Mouse (Mus musculus) erythroblast, embryonic 14.5 days (primary cell): ENCODE data around the gene Sh3d19. TPM values are rescaled to one million over a fixed set of nuclear protein-coding genes. Genes with fewer than 3 reads are reported as not detected.

Experiments used
- H3K27me3 ChIP-seq: 2 replicates; pipeline ENCODE4 v1.6.1; 2012; ENCODE audit warnings: inconsistent platforms; ENCODE audit not compliant: control insufficient read depth
- H3K36me3 ChIP-seq: 2 replicates; pipeline ENCODE4 v1.6.1; 2012; ENCODE audit warnings: mild to moderate bottlenecking, inconsistent platforms; ENCODE audit not compliant: control insufficient read depth
- H3K4me1 ChIP-seq: 2 replicates; pipeline ENCODE4 v1.6.1; 2012; ENCODE audit warnings: inconsistent platforms; ENCODE audit not compliant: control insufficient read depth
- H3K4me3 ChIP-seq: replicated peaks from 2 replicates; pipeline ENCODE3; 2012; ENCODE audit warnings: moderate library complexity, mild to moderate bottlenecking, inconsistent platforms
- H3K9me3 ChIP-seq: 2 replicates; pipeline ENCODE4 v1.6.1; 2012; ENCODE audit warnings: low read length, inconsistent platforms, mixed read lengths; ENCODE audit not compliant: control insufficient read depth
- GATA1 ChIP-seq: IDR thresholded peaks from 2 replicates; pipeline ENCODE4 v1.6.1; 2012; ENCODE audit warnings: low read length, inconsistent platforms, mixed read lengths
- TAL1 ChIP-seq: IDR thresholded peaks from 3 replicates; pipeline ENCODE4 v1.6.1; 2012; ENCODE audit warnings: low read length, inconsistent platforms, mixed read lengths
- polyA plus RNA-seq: library from polyadenylated mRNA; stranded (reverse); fragments of >175 nt; gene quantifications from 2 replicates; pipeline ENCODE4 v1.2.3, GENCODE M21; 2012

Sh3d19 gene
- polyA plus RNA-seq, 1 experiment = 0.37 TPM

GRCm38 (mm10) chr3:85933586-85933985 is 37.3 kb upstream of the Sh3d19 start:
- Histone ChIP-seq H3K27me3 (no peaks in the 10 kb centered on the region), H3K36me3 (no peaks in the 10 kb centered on the region), H3K4me1 (no peaks in the 10 kb centered on the region), H3K9me3 (no peaks in the 10 kb centered on the region), H3K4me3 (no peak overlapping the region)
- TF ChIP-seq TAL1 (no peak), GATA1 (no peak)

GRCm38 (mm10) chr3:85950914-85951313 is 20.0 kb upstream of the Sh3d19 start:
- no peak overlapping the region for H3K4me3 ChIP-seq
- no peaks in the 10 kb centered on the region for H3K36me3 ChIP-seq
- TF ChIP-seq TAL1 (no peak), GATA1 (no peak)
- no peaks in the 10 kb centered on the region for H3K9me3 ChIP-seq
- no peaks in the 10 kb centered on the region for H3K4me1 ChIP-seq
- no peaks in the 10 kb centered on the region for H3K27me3 ChIP-seq

DNA sequence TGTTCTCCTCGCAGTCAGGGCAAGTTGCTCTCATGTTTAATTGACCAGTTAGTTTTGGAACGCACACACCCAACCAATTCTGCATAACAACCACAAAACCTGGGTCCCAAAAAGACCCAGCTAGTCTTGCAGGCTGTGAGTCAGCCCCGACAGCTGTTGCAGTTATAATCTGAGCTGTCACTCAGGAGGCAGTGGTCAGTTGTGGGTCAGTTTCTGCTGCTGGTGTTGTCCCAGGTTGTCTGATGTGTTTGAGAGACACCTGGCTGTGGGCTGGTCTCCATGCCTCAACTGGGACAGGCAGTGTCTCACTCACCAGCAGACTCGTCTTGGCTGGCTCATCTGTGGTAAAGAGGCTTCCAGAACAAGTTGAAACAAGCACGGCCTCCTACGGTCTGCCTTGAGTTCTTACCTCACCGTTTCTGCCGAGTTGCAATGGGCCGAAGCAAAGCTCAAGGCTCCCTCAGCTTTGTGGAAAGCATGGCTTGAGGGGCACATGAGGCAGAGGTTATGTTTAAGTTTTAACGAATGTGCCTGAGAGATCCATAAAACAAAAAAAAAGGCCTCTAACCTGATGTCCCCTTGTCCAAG is 18.1 kb upstream of the Sh3d19 start:
- Histone ChIP-seq H3K4me3 (no peak overlapping the region), H3K9me3 (no peaks in the 10 kb centered on the region), H3K4me1 (no peaks in the 10 kb centered on the region), H3K36me3 (no peaks in the 10 kb centered on the region), H3K27me3 (no peaks in the 10 kb centered on the region)
- TF ChIP-seq TAL1 (no peak), GATA1 (no peak)

DNA sequence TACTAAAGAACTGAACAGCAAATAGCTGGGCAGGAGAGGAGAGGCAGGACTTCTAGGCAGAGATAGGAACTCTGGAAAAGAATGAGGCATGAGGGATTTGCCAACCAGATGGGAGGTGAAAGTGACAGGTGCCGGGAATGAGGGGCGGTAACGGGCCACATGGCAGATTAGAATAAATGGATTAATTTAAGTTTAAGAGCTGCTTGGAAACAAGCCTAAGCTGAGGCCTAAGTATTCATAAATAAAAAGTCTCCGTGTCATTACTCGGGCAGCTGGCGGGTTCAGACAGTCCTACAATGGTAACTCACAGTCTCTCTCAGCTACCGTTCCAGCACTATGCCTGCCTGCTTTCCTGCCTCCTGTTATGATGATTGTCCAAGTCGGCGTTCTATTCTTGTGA is 15.6 kb upstream of the Sh3d19 start:
- no peaks in the 10 kb centered on the region for H3K9me3 ChIP-seq
- H3K36me3 ChIP-seq = no peaks in the 10 kb centered on the region
- H3K4me3 ChIP-seq = no peak overlapping the region
- no peaks in the 10 kb centered on the region for H3K27me3 ChIP-seq
- H3K4me1 ChIP-seq = no peaks in the 10 kb centered on the region
- TF ChIP-seq GATA1 = no peak
- TF ChIP-seq TAL1 = no peak

DNA sequence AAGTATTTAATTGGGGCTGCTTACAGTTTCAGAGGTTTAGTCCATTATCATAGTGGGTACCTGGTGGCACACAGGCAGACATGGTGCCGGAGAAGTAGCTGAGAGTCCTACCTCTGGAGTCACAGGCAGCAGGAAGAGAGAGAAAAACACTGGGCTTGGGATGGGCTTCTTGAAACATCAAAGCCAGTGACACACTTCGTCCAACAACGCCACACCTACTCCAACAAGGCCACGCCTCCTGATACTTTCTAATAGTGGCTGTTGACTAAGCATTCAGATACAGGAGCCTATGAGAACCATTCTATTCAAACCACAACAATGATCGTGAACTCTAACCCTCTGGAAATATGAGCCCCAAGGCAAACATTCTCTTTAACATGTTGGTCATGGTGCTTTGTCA is 15.2 kb upstream of the Sh3d19 start:
- Histone ChIP-seq H3K9me3 (no peaks in the 10 kb centered on the region), H3K36me3 (no peaks in the 10 kb centered on the region), H3K4me3 (no peak overlapping the region), H3K4me1 (no peaks in the 10 kb centered on the region), H3K27me3 (no peaks in the 10 kb centered on the region)
- TF ChIP-seq GATA1 (no peak), TAL1 (no peak)

DNA sequence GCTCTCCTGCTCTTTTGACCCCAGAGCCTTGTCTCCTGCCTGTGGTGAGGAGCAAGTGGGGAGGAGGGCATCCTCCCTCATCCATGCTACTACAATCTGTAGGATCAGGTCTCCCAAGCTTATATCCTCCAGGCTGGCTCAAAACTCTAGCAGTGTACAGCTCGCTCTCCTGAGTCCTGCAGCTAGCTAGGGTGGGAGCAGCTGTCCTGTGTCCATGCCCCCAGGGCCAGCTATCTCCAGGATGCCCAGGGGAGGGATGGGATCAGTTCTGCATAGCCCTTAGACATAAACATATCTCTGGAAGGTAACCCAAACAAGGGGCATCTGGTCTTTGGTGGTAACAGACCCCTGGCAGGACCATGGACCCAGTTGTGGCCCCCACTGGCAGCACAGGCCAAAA is 11.2 kb upstream of the Sh3d19 start:
- H3K4me3 ChIP-seq = no peak overlapping the region
- H3K9me3 ChIP-seq = no peaks in the 10 kb centered on the region
- no peaks in the 10 kb centered on the region for H3K4me1 ChIP-seq
- no peaks in the 10 kb centered on the region for H3K36me3 ChIP-seq
- H3K27me3 ChIP-seq = no peaks in the 10 kb centered on the region
- TF ChIP-seq GATA1 (no peak), TAL1 (no peak)

DNA sequence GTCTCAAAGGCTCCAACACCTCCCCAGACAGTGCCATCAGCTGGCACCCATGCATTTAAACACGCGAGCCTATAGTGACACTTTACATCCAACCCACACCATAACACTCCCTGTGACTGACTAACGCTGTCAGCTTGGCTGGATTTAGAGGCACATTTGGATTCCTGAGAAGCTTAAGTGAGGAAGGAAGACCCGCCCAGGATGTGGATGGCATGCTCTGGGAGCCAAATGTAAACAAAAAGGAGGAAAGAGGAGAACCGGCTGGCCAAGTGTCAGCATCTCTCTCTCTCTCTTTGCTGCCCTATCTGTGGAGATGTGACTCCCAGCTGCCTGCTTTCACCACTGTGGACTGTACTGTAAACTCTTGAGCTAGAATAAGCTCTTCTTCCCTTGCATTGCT is 9.8 kb upstream of the Sh3d19 start:
- Histone ChIP-seq H3K27me3 (no peaks in the 10 kb centered on the region), H3K4me1 (no peaks in the 10 kb centered on the region)
- no peak for TF ChIP-seq GATA1
- TF ChIP-seq TAL1 = no peak

GRCm38 (mm10) chr3:85965479-85965878 is 5.4 kb upstream of the Sh3d19 start:
- Histone ChIP-seq H3K4me1 (no peaks in the 10 kb centered on the region; the same call in 1 of the 2 replicates), H3K27me3 (peaks cover under 1% of the 10 kb centered on the region; the same call in 1 of the 2 replicates), H3K4me3 (no peak overlapping the region), H3K36me3 (no peaks in the 10 kb centered on the region), H3K9me3 (no peaks in the 10 kb centered on the region)
- no peak for TF ChIP-seq GATA1

More for the DNA sequence above, 9.8 kb upstream of the Sh3d19 start:
- Histone ChIP-seq H3K36me3 (no peaks in the 10 kb centered on the region), H3K4me3 (no peak overlapping the region), H3K9me3 (no peaks in the 10 kb centered on the region)

GRCm38 (mm10) chr3:85969040-85969439 is 1.9 kb upstream of the Sh3d19 start:
- Histone ChIP-seq H3K4me1 (peaks cover 14% of the 10 kb centered on the region), H3K36me3 (no peaks in the 10 kb centered on the region), H3K4me3 (no peak overlapping the region), H3K9me3 (no peaks in the 10 kb centered on the region), H3K27me3 (peaks cover 14% of the 10 kb centered on the region)
- no peak for TF ChIP-seq TAL1
- TF ChIP-seq GATA1 = no peak

DNA sequence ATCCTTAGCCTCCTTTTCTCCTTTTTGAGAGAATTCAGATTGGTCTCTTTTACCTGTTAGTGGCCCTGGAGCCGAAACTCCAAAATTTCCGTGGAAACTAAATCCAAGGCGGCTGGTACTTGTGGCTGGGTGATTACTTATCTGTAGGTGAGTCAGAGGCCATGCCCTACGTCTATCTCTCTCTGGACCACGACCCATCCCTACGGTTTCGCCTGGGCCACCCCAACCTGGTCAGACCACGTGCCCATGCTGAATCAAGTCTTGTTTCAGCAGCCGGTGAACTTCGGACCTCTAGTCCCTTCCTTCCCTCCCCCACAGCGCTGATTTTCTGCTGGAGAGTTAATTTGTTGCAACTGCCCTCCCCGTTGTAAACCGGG is 678 bp downstream of the Sh3d19 start:
- H3K36me3 ChIP-seq = no peaks in the 10 kb centered on the region
- no peaks in the 10 kb centered on the region for H3K9me3 ChIP-seq

More for the DNA sequence above, 678 bp downstream of the Sh3d19 start:
- TF ChIP-seq TAL1 (no peak), GATA1 (no peak)
- H3K4me1 ChIP-seq = peaks cover 14% of the 10 kb centered on the region
- peaks cover 14% of the 10 kb centered on the region for H3K27me3 ChIP-seq
- peak overlapping the region; percentile 71 for H3K4me3 ChIP-seq
